Mouse (Mus musculus): ENCODE results near the gene Zfp784. TPM values are rescaled to one million over a fixed set of nuclear protein-coding genes. Genes with fewer than 3 reads are reported as not detected.

The Zfp784 gene
- polyA plus RNA-seq, 1 experiment from 2014 or later = 7.5 TPM

- Histone ChIP-seq H3K4me2 (replicated peaks) (peak overlapping the region; percentile 87), H3K9me3 (replicated peaks) (no peaks in the 10 kb centered on the region), H3K36me3 (no peaks in the 10 kb centered on the region), H3K27ac (replicated peaks) (0 out of 2 replicates have a peak overlapping the region, but pooled peaks have one; percentile 58), H3K4me1 (peaks cover 70% of the 10 kb centered on the region), H3K9ac (peak overlapping the region; percentile 87), H3K27me3 (peaks cover 34% of the 10 kb centered on the region), H3K4me3 (replicated peaks) (peak overlapping the region; percentile 69)
- ATAC-seq (ENCODE audit: insufficient number of reproducible peaks, low FRiP score, low TSS enrichment, low read depth) = no peak
- WGBS = 27% methylated on average over 8 of the region's 8 CpGs
These were observed 19.1 kb upstream of the Zfp784 start for GRCm38 (mm10) chr7:5057381-5057780.

- Histone ChIP-seq H3K4me2 (replicated peaks) (peak overlapping the region; percentile 87), H3K4me3 (replicated peaks) (peak overlapping the region; percentile 69), H3K27ac (replicated peaks) (peak overlapping the region; percentile 58; the same call in 1 of the 2 replicates), H3K9me3 (replicated peaks) (no peaks in the 10 kb centered on the region), H3K36me3 (no peaks in the 10 kb centered on the region), H3K4me1 (peaks cover 76% of the 10 kb centered on the region), H3K9ac (peak overlapping the region; percentile 87), H3K27me3 (peaks cover 34% of the 10 kb centered on the region)
- under 1% methylated on average over 48 of the region's 55 CpGs for WGBS
- peak; percentile 13; the same call in 1 of the 2 replicates for ATAC-seq (ENCODE audit: insufficient number of reproducible peaks, low FRiP score, low TSS enrichment, low read depth)
These were observed 18.5 kb upstream of the Zfp784 start for GRCm38 (mm10) chr7:5056651-5057263.

GRCm38 (mm10) chr7:5053456-5054179, 15.4 kb upstream of the Zfp784 start:
- Histone ChIP-seq H3K4me3 (replicated peaks) (peak overlapping the region; percentile 82), H3K4me1 (peaks cover 70% of the 10 kb centered on the region), H3K27ac (replicated peaks) (no peak overlapping the region), H3K9me3 (replicated peaks) (no peaks in the 10 kb centered on the region), H3K36me3 (no peaks in the 10 kb centered on the region), H3K9ac (0 out of 2 replicates have a peak overlapping the region, but pooled peaks have one; percentile 26), H3K4me2 (replicated peaks) (peak overlapping the region; percentile 90), H3K27me3 (peaks cover 34% of the 10 kb centered on the region)
- ATAC-seq (ENCODE audit: insufficient number of reproducible peaks, low FRiP score, low TSS enrichment, low read depth) = no peak
- 12% methylated on average over 32 of the region's 32 CpGs for WGBS

GRCm38 (mm10) chr7:5052931-5053343, 14.7 kb upstream of the Zfp784 start:
- no peak for ATAC-seq (ENCODE audit: insufficient number of reproducible peaks, low FRiP score, low TSS enrichment, low read depth)
- peaks cover 63% of the 10 kb centered on the region for H3K4me1 ChIP-seq
- peak overlapping the region; percentile 90 for H3K4me2 ChIP-seq (replicated peaks)
- H3K27ac ChIP-seq (replicated peaks) = no peak overlapping the region
- H3K27me3 ChIP-seq = peaks cover 34% of the 10 kb centered on the region
- 0 out of 2 replicates have a peak overlapping the region, but pooled peaks have one; percentile 85 for H3K9ac ChIP-seq
- WGBS = 7% methylated on average over 45 of the region's 45 CpGs
- H3K9me3 ChIP-seq (replicated peaks) = no peaks in the 10 kb centered on the region
- peak overlapping the region; percentile 82 for H3K4me3 ChIP-seq (replicated peaks)
- no peaks in the 10 kb centered on the region for H3K36me3 ChIP-seq

- Histone ChIP-seq H3K4me3 (replicated peaks) (peak overlapping the region; percentile 82), H3K4me2 (replicated peaks) (peak overlapping the region; percentile 90), H3K27ac (replicated peaks) (no peak overlapping the region), H3K27me3 (peaks cover 34% of the 10 kb centered on the region), H3K9ac (0 out of 2 replicates have a peak overlapping the region, but pooled peaks have one; percentile 85), H3K36me3 (no peaks in the 10 kb centered on the region), H3K4me1 (peaks cover 58% of the 10 kb centered on the region), H3K9me3 (replicated peaks) (no peaks in the 10 kb centered on the region)
- ATAC-seq (ENCODE audit: insufficient number of reproducible peaks, low FRiP score, low TSS enrichment, low read depth) = no peak
- 2% methylated on average over 12 of the region's 12 CpGs for WGBS
These were observed 14.2 kb upstream of the Zfp784 start for GRCm38 (mm10) chr7:5052438-5052837.

GRCm38 (mm10) chr7:5051193-5052192, 13.2 kb upstream of the Zfp784 start, which contains the start of gene Zfp580:
TSS of gene Zfp580 (plus strand) at chr7:5051538.
- no peaks in the 10 kb centered on the region for H3K36me3 ChIP-seq
- peak within 1 kb of the TSS; percentile 85 for H3K9ac ChIP-seq
- peak within 1 kb of the TSS; percentile 82 for H3K4me3 ChIP-seq (replicated peaks)
- under 1% methylated on average over 65 of the region's 65 CpGs for WGBS
- H3K4me2 ChIP-seq (replicated peaks) = peak within 1 kb of the TSS; percentile 90
- ATAC-seq (ENCODE audit: insufficient number of reproducible peaks, low FRiP score, low TSS enrichment, low read depth) = peak; percentile 69
- H3K9me3 ChIP-seq (replicated peaks) = no peaks in the 10 kb centered on the region
- H3K4me1 ChIP-seq = peaks cover 48% of the 10 kb centered on the region
- peaks cover 34% of the 10 kb centered on the region for H3K27me3 ChIP-seq
- peak within 1 kb of the TSS; percentile 77 for H3K27ac ChIP-seq (replicated peaks)

- 28% methylated on average over 2 of the region's 2 CpGs for WGBS
- Histone ChIP-seq H3K4me1 (peaks cover 15% of the 10 kb centered on the region), H3K4me2 (replicated peaks) (no peak overlapping the region), H3K27me3 (no peaks in the 10 kb centered on the region), H3K4me3 (replicated peaks) (no peak overlapping the region), H3K27ac (replicated peaks) (no peak overlapping the region), H3K36me3 (no peaks in the 10 kb centered on the region), H3K9me3 (replicated peaks) (no peaks in the 10 kb centered on the region), H3K9ac (no peak overlapping the region)
- no peak for ATAC-seq (ENCODE audit: insufficient number of reproducible peaks, low FRiP score, low TSS enrichment, low read depth)
These were observed 9.1 kb upstream of the Zfp784 start for GRCm38 (mm10) chr7:5047313-5047712.

- Histone ChIP-seq H3K9ac (no peak overlapping the region), H3K27ac (replicated peaks) (no peak overlapping the region), H3K27me3 (no peaks in the 10 kb centered on the region), H3K9me3 (replicated peaks) (no peaks in the 10 kb centered on the region), H3K4me2 (replicated peaks) (no peak overlapping the region), H3K4me1 (peaks cover 8% of the 10 kb centered on the region; the same call in 1 of the 2 replicates), H3K36me3 (peaks cover 5% of the 10 kb centered on the region; the same call in 1 of the 2 replicates), H3K4me3 (replicated peaks) (no peak overlapping the region)
- ATAC-seq (ENCODE audit: insufficient number of reproducible peaks, low FRiP score, low TSS enrichment, low read depth) = no peak
- WGBS = 66% methylated on average over 2 of the region's 2 CpGs
These were observed 7.9 kb upstream of the Zfp784 start for GRCm38 (mm10) chr7:5046112-5046511.

- WGBS = 80% methylated on average over 2 of the region's 2 CpGs
These were observed 6.7 kb upstream of the Zfp784 start for GRCm38 (mm10) chr7:5044981-5045380.

GRCm38 (mm10) chr7:5038940-5039339, 694 bp upstream of the Zfp784 start:
- Histone ChIP-seq H3K4me1 (peaks cover 4% of the 10 kb centered on the region; the same call in 1 of the 2 replicates), H3K27me3 (no peaks in the 10 kb centered on the region), H3K27ac (replicated peaks) (peak overlapping the region; percentile 97), H3K9me3 (replicated peaks) (0 out of 2 replicates have a peak, but pooled peaks cover 4% of the 10 kb centered on the region), H3K4me3 (replicated peaks) (peak overlapping the region; percentile 59), H3K9ac (peak overlapping the region; percentile 49), H3K36me3 (peaks cover 28% of the 10 kb centered on the region), H3K4me2 (replicated peaks) (peak overlapping the region; percentile 52)
- 30% methylated on average over 5 of the region's 5 CpGs for WGBS
- no peak for ATAC-seq (ENCODE audit: insufficient number of reproducible peaks, low FRiP score, low TSS enrichment, low read depth)

More at GRCm38 (mm10) chr7:5044981-5045380, 6.7 kb upstream of the Zfp784 start:
- Histone ChIP-seq H3K4me2 (replicated peaks) (no peak overlapping the region), H3K4me3 (replicated peaks) (no peak overlapping the region), H3K27ac (replicated peaks) (no peak overlapping the region), H3K36me3 (peaks cover 5% of the 10 kb centered on the region; the same call in 1 of the 2 replicates), H3K4me1 (no peaks in the 10 kb centered on the region), H3K9me3 (replicated peaks) (no peaks in the 10 kb centered on the region), H3K27me3 (no peaks in the 10 kb centered on the region), H3K9ac (no peak overlapping the region)
- no peak for ATAC-seq (ENCODE audit: insufficient number of reproducible peaks, low FRiP score, low TSS enrichment, low read depth)
